Mouse (Mus musculus) liver, adult 10 weeks (tissue): ENCODE data around the gene Kbtbd3. TPM values are rescaled to one million over a fixed set of nuclear protein-coding genes. Genes with fewer than 3 reads are reported as not detected.

Experiments used
- polyA plus RNA-seq: library from polyadenylated mRNA; stranded (reverse); fragments of 350-450 nt; fragmentation: Illumina TruSeq; extraction: RNeasy Lipid Tissue Mini Kit (QIAGEN cat#74804); gene quantifications from one replicate; pipeline ENCODE4 v1.2.3, GENCODE M21; 2014; ENCODE audit warnings: low read depth, low replicate concordance

The Kbtbd3 gene
- 6.0 TPM for polyA plus RNA-seq

DNA sequence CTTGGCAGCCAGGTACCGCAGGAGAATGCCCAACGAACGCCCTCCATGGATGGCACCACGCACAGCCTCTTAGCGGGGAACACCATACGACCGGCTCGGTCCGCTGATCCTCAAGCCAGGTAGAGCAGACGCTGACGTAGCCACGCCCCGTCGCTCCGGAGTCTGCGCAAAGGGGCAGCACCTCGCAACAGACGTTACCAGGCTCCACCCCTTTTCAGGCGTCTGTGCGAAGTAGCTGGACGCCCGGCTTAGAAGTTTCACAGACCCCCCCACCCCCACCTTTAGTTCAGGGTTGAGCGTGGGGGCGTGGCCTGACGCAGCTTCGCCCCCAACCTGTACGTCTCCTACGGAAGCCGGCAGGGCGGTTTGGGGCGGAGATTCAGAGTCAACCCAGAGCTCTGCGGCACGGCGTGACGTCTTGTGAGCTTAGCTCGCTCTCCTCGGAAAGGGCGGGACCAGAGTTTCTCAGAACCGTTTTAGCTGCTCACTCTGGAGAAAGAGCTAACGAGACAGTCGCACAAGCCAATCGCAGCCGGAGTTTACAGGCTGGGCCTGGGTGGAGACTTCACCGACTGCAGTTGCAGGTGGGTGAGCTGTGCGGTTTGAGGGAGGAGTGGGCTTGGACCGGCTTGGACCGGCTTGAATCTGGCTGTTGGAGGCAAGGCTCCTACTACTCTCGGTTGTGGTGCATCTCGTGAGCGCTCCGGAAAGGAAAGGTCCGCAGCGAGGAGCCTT lies at the start of gene Kbtbd3, which contains the start of gene Aasdhppt:
Gene Kbtbd3, plus strand, starts transcription at position 483 of the 735 bp plus-strand sequence.
Gene Aasdhppt, minus strand, starts transcription at position 121 of the 735 bp plus-strand sequence.

DNA sequence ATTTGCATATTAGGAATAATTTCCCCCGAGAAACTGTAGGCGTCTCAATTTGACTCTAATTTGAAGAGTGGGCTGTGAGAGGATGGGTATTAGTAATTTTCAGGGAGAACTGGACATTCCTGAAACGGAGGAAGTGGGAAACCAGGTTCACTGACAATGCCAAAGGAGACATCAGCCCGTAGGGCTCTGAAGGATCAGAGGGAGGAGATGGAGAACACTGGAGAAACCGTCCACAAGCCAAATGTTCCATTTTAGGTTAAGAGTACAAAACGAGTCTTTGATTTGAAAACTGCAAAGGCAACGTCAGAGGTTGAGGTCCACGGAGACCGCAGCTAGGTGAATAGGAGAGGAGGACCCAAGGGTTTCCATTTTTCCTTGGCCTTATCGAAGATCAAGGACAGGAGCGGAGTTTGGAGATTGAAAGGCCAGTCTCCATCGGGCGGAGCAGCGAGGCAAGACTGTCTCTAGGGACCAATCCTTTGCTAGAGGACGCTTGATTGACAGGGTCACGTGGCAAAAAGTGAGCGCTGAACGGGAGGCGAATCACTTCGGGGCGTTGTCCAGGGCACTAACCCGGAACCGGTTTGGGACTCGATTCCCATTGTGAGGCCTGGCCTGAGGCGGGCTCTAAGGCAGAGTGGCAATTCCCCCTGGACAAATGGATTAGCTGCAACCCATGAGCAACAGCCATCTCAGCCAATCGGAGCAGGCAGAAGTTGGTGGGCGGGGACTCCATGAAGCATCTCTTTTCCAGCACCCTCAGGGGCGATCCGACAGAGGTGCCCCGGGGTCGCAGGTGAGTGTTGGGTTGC lies 66.4 kb downstream of the Kbtbd3 start, which contains the start of gene Msantd4:
Gene Msantd4, plus strand, starts transcription at position 735 of the 812 bp plus-strand sequence.

Other genes starting within 250 kb of the Kbtbd3 start
- gene Aasdhppt, start 362 bp upstream of the Kbtbd3 start, polyA plus RNA-seq = 63.0 TPM
- 39.1 TPM for gene Msantd4, start 66.7 kb downstream of the Kbtbd3 start, polyA plus RNA-seq